Mouse (Mus musculus) thymus, postnatal 14 days (tissue): Measurements from ENCODE around the gene Cdh4.

Experiments used
- DNase-seq: peaks from one replicate; pipeline ENCODE4 v3.0.0; 2021

Cdh4 gene

DNA sequence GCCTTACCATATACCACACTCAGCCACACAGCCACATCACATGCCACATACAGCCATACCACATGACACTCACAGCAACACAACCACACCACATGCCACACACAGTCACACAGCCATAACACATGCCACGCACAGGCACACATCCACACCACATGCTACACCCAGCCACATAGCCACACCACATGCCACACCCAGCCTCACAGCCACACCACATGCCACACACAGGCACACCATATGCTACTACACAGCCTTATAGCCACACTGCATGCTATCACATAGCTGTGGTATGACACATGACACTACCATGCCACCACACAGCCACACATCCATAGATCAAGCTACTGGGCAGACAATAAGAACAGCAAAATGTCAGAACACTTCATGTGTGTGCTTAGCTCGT is 158.1 kb downstream of the Cdh4 start:
- no peak for DNase-seq

DNA sequence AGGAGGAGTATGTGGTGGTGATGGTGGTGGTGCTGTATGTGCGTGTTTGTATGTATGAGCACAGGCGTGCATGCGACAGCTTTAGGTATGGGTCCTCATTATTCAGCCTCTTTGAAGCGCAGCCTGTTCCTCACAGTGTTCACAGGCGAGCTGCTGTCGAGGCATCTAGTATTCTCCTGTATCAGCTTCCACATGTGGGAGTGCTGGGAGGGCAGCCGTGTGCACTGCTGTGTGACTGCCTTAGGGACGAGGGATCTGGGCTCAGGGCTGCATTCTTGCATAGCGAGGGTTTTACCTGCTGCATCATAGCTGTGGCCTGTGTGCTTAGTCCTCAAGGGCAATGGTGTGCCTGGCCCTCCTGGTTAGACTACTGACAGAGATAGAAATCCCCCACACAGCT is 158.9 kb downstream of the Cdh4 start:
- DNase-seq: no peak

DNA sequence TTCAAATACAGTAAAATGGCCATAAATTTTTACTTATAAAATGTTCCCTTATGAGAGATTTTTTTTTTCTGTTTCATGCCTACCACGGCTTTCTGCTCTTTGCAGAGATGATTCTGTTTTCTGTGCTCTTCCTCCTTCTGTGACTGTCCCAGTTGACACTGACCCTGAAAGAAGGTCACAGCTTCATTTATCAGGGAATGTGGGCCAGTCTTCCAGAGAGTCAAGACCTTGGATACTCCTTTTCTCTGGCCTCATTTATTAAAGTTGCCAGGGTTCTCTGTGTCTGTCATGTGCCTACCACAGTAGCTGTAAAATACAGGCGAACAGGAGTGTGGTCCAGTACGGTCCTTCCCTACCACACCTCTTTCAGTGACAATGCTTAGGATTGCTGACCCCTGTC is 162.5 kb downstream of the Cdh4 start:
- DNase-seq: no peak

DNA sequence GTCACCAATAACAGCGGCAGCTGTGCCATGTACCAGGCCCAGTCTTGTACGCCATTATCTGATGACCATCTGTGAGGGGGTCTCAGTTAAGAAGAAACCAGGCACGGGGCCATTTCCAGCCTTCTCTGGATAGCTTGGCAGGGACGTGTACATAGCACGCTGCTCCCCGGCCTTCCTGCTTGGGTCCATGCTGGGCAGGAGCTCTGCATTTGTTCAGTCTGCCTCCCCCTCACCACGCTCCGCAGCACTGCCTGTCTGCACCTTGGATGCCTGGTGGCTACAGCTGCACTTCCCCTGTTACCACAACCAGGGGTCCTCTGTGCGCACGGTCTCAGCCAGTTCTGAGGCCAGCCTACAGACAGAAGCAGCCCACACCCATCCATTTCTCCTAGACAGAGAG is 163.0 kb downstream of the Cdh4 start:
- DNase-seq: no peak

DNA sequence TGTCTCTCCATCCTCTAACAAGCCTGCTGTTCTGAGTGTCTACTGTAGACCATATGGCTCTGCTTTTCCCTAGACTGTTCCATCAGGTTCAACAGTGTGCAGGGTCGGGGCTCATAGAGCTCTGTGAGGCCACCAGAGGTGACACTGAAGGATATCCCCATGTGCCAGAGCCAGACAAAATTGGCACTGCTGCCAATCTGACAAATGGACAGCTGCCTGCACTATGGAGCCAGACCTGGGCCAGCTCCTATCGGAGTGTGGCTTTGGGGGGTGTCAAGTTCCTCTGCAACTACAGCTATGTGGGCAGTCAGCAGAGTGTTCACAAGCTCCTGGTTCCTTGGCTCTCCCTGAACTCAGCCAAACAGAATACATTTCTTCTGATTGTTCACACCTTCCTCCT is 164.1 kb downstream of the Cdh4 start:
- no peak for DNase-seq

DNA sequence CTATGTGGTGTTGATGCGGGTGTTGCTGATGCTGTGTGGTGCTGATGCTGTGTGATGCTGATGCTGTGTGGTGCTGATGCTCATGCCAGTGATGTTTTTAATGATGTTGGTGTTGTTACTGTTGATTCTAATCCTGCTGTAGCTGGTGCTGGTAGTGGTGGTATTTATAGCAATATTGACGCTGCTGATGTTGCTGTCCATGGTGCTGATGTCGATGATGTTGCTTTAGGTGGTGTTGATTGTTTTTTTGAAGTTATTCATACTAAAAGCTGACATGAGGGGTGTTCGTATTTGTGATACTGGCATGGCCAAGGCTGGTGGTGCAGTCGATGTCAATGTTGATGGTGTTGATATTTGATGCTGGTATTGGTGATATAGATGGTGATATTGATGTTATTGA is 173.7 kb downstream of the Cdh4 start:
- DNase-seq: no peak

DNA sequence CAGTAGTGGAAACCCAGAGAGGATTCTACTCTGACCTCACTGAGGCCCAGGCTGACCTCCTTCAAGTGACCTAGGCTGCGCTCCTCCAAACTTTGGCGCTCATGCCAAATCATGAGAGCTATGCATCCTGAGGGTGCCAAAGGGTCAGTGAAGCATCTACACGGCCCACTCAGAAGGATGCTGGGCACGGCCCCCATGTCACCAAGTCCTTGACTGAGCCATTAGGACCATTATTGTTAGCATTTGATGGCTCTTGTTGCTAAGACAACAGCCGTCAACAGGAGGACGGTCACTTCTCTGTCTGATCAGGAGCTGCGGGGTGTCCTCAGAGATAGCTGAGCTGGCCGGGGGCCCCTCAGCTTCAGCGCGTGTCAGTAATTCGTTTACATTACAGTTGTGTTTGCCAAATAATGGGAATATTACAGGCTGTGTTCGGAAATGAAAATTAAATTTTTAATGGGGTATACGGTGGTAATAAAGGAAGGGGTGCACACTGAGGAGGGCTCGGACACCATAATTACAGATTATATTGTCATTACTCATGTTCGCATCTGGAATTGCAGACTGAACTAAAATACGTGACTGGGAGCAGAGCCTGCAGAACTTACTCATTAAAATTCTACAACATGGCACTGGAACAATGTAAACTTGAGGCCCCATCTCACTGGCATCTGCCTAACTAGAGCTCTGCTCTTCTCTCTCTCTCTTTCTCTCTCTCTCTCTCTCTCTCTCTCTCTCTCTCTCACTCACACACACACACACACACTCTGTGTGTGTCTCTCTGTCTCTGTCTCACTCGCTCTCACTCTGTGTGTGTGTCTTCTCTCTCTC is 181.6 kb downstream of the Cdh4 start:
- DNase-seq: no peak

DNA sequence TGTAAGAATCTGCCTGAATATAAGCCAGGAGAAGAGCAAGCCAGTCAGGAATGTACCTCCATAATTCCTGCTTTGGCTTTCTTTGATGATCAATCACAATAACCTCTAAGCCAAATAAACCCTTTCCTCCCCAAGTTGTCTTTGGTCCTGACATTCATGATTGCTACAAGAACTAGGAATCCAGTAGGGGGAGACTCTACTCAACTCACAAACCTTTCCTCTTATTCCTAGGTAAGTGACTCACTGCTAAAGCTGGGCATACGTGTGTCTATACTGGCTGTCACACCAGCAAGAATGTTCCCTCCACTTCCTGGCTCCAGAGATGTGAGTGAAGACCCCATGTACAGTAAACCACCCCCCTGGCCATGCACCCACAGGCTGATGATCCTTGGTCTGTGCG is 185.3 kb downstream of the Cdh4 start:
- no peak for DNase-seq

DNA sequence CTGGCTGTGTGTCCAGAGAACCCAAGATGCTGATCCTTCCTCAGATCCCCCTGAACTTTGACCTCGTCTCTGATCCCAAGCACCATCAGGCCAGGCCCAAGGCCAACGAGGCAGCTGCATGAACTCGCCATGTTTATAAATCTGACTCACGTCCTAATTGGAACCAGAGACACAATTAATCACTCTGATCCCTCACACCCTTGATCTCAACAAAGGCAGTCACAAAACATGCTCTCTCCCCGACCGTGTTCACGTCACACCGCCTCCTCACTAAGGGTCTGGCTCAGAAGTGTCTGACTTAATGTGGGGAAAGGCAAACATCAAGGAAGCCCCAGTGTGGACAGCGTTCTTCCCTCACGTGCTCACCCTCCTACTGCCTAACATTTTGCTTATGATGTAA is 188.5 kb downstream of the Cdh4 start:
- no peak for DNase-seq

DNA sequence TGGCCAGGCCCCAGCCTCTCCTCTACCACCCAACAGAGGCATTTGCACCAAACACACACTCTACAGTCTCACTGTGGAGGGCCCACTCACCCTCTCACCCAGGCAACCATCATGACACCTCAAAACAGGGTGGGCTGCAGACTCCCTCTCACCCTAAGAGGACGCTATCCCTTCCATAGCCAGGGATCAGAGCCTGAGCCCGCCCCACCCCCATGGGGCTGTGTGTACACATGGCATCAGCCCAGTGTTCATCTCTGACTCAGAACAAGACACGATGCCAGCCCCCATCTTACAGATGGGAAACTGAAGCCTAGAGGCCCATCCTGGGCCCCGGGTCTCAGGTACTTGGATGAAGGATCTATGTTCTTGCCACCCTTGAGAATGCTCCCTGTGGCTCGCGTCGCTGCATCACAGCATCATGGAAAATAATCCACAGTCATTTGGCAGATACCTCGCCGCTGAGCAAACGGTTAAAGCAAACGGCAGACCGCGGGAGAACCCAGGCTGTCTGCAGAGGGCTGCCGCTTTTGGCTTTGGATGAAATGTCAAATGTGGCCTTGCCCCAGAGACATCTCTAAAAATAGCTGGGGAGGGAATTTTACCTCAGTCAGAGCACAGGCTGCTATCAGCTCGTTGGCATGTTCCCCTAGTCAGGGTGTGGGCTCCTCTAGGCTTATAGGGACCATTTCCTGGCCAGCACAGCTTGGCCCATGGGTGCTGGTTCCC is 198.5 kb downstream of the Cdh4 start:
- no peak for DNase-seq

DNA sequence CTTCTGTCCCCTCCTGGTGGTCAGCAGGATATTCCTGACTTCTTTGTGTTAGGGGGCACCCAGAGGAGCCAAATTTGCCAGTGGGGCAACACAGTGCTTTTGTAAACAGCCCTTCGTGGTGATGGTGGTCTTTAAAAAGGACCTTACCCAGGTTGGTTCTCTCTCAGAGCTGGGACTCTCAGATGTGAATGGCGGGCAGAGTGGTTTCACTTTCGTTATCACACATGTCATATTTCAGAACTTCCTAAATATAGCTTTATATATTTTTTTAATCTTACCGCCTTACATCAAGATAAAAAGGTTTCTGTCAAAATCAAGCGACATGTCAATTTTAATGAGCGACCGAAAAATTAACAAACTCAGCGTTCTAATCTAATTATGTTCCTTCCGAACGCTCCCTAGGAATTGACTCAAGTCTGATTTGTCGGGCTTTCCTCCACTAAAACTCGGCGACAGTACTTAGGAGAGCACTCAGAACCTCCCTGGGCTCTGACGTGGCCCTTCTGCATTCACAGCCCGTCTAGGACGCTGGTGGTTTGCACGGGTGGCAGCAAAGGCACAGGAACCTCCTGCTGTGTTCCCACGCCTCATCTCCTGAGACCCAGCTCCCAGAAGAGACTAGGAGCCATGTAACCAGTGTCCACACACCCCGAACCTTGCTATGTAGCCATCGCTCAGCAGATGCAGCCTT is 206.5 kb downstream of the Cdh4 start:
- peak; percentile 6 for DNase-seq

DNA sequence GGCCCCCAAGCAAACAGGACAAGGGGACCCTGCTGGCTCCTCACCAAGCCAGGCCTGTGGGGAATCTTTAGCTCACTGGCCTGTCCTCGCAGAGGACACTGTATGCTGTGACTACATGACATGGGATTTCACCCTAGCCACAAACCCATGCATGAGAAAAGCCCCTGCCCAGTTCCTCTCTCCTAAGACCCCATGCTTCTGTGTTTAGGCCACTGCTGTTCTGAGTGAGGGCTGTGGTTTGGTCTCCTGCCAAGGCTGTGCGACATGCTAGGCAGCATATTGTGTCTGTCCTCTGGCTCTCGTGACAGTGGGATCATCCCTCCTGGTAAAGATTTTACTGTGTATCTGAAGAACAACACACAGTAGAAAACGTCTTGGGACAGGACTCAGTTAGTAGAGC is 207.1 kb downstream of the Cdh4 start:
- DNase-seq: no peak

DNA sequence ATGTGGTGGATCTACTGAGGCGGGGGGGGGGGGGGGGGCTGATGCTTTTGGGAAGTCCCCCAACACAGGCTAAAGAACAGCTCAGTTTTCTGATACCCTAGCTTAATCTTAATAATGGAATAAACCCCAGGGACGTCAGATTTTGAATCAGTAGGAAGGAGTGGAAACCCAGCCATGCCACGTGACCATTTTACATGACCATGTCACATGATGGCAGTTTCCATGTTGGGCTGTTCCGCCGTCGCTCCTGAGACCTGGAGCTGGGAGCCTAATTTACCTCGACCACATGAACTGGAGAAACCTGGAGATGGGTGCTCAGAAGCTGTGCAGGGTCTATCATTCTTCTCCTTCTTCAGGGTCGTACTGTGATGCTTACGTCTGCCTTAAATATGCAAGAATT is 207.9 kb downstream of the Cdh4 start:
- no peak for DNase-seq

DNA sequence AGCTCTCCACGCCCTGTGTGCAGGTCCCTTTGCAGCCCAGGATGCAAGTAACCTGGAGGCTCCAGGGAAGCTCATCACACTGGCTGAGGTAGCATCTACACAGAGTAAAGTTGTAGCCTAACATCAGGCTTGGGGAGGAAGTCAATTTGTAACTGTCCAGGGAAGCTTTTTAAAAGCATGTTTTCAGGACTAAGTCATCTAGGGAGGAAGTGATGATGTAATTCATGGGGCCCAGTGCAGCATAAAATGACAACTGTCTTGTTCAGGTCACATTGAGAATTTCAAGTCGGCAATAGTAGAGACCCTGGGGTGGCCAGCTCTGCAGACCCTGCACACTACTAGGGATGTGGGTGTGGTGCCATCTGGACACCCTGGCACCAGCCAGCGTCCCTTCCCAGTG is 213.3 kb downstream of the Cdh4 start:
- no peak for DNase-seq

DNA sequence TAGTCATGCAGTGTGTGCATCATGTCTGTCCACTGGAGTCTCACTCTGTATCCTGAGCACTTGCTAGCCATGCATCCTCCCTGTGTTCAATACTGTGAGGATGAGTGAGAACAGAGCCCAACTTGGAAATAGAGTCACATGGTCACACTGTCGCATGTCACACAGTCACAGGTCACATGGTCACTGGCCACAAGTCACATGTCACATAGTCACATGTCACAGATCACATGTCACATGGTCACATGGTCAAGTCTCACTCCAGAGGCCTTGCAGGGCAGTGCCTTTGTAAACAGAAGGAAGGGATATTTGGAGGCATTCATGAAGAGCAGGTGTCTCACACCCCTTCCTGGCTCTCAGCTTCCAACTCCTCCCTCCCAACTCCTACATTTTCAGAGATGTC is 217.0 kb downstream of the Cdh4 start:
- no peak for DNase-seq

DNA sequence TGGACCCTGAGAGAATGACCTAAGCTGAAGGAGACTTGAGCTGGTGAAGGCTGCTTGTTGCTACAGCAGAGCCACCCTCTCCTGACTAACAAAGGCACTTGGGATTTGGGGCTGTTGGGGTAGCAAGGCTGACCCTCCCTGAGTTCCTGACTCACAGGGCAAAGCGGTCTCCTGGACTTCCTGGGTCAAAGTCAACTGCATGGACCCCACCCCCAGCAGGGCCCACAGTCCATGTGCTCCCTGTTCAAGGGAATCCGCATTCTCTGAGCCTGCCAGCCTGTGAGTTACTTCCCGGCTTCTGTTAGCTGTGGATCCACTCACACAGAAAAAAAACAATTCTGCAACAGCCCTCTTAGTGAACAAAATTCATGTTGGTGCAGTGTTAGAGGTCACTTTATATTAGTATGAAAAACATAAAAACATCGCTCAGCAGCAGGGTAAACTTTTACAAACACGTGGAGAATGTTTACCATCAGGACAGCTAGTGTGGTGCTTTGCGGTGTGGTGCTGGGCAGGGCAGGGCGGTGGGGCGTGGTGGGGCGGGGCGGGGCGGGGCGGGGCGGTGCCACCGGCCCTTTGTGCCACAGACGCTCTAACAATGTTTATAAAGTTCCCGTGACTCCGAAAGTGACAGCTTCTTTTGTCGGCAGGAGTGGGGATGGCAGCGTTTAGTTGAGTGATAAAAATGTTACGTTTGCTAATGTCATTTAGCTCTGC is 219.9 kb downstream of the Cdh4 start:
- DNase-seq: no peak

DNA sequence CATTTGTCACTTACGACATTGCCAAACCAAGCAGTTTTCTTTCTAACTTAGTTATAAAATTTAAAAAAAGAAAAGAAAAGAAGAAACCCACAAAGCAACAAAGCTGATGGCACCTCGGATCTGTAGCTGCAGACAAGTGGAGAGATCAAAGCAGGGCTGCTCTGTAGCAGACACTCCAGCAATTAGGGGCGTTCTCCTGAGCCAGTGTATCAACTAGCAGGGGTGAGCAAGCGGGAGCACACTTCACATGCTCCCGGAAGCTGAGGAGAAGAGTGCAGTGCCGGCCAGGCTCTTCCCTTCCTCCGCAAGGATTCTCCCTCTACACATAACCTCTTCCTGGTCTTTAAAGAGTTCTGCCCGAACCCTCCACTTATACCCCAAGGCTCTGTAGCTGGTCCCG is 220.5 kb downstream of the Cdh4 start:
- no peak for DNase-seq

DNA sequence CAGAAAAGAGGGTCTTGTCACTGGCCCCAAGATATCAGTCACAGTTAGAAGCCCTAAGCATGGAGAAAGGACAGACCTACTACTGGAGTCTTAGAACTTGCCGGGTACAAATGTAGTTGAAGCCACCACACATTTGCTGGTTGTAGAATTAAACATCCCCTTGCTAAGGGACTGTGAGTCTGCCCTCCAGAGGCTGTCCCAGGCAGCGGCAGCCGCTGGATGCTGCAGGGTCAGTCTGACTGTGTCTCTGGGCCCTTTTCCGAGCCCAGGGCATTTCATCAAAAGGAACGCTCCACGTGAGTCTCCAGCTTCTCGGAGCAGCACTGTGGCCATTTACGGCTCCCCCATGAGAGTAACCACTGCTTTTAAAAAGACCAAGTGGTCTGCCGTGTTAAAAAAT is 221.4 kb downstream of the Cdh4 start:
- no peak for DNase-seq

DNA sequence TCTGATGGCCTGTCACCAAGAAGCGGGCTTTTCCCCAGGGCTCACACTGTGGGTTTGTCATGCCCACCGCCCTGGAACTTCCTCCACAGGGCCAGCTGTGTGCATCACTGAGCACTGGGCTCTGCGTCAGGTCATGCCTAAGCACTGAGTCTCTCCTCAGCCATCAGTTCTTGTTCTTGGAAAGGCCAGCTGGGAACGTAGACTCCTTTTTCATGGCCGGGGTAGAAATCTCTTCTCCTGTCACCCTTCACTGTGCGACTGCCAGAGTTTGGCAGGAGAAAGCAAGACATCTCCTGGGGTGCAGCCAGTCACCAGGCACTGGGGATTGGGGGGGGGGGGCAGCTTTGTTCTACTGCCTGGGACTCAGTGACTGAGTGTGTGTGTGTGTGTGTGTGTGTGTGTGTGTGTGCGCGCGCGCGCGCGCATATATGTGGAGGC is 222.0 kb downstream of the Cdh4 start:
- no peak for DNase-seq

DNA sequence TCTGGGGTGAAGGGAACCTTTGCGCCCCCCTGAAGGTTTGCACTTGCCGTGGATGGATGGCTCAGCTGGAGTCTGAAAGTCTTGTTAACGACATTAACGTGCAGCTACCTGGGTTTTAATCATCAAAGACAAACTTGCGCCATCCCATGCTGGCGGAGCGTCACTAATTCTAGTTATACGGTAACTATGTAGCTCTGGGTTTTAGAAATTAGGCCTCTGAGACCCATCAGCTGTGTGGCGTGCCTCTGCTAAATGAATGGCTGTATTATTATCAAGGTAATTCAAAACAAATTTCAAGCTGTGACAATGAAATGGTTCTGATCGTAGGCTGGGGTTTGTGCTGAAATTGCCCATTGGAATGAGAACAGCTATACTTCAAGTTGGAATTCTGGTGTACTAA is 228.5 kb downstream of the Cdh4 start:
- no peak for DNase-seq

DNA sequence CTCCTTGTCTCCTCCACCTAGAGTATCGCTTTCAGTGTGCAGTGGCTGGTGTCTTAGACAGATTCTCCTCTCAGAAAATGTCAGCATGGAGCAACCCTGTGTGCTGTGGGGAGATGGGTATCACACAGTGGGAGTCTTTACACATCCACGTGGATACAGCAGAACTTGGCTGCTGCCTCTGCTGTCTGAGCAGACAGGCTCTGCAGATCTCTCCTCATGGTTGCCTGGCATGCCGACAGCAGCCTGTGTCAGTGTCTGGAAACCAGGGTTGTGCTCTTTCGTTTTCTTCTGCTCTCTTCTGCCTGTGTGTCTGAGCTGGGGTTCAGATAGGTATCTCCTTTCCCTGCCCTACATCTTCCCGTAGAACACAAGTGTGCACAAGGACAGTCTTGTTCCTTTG is 237.6 kb downstream of the Cdh4 start:
- no peak for DNase-seq

DNA sequence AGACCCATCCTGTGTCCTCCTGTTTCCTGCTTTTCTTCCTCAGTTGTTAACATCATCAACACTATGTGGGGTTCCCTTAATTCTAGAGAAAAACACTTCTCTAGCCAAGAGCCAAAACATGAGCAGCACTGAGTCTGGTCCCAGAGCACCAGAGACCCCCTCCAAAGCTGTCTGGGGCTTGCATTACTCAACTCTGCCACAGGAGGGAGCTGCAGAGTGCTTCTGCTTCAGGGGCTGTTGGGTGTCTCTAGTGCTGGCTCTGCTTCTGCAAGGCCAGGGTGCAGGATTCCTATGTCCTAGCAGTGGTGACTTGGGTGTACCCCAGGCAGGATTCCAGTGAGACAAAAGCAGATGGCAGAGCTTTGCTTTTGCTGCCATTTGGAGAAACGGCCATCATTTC is 239.2 kb downstream of the Cdh4 start:
- DNase-seq: peak; percentile 27

DNA sequence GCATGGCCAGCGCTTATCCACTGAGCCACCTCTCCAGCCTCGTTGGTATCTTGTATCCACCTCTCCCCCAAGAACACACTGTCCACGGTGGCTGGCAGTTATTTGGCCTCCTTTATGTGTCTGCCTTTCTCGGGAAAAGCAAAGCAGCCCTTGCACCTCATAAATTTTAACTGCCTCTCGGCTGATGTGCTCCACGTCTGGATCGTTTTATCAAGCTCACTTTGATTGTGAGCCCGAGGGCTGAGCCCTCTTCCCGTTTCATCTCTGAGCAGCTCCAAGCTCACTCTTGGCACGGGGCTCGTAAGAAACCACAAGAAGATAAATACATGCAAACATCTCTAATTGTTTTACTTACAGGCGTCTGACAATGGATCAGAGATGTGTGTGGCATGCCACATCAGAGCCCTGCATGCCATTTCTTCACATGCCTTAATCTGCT is 245.0 kb downstream of the Cdh4 start:
- DNase-seq: no peak
